Mouse (Mus musculus): ENCODE measurements around the gene Kxd1.

The Kxd1 gene

GRCm38 (mm10) chr8:70467907-70468306 is 59.8 kb downstream of the Kxd1 start:
- no peak for DNase-seq (ENCODE audit: low spot score)

GRCm38 (mm10) chr8:70467229-70467725 is 60.5 kb downstream of the Kxd1 start:
- DNase-seq (ENCODE audit: low spot score): no peak

- DNase-seq (ENCODE audit: low spot score): no peak
Observed at GRCm38 (mm10) chr8:70466771-70467170, 61.0 kb downstream of the Kxd1 start.

GRCm38 (mm10) chr8:70466305-70466704 is 61.5 kb downstream of the Kxd1 start:
- no peak for DNase-seq (ENCODE audit: low spot score)

GRCm38 (mm10) chr8:70465701-70466100 is 62.1 kb downstream of the Kxd1 start:
- no peak for DNase-seq (ENCODE audit: low spot score)

GRCm38 (mm10) chr8:70464162-70464561 is 63.6 kb downstream of the Kxd1 start:
- DNase-seq (ENCODE audit: low spot score): no peak

- no peak for DNase-seq (ENCODE audit: low spot score)
Observed at GRCm38 (mm10) chr8:70463306-70463705, 64.5 kb downstream of the Kxd1 start.

- no peak for DNase-seq (ENCODE audit: low spot score)
Observed at GRCm38 (mm10) chr8:70462516-70462813, 65.3 kb downstream of the Kxd1 start.

- no peak for DNase-seq (ENCODE audit: low spot score)
Observed at GRCm38 (mm10) chr8:70461765-70462515, 65.8 kb downstream of the Kxd1 start.

GRCm38 (mm10) chr8:70460606-70461005 is 67.2 kb downstream of the Kxd1 start:
- no peak for DNase-seq (ENCODE audit: low spot score)

GRCm38 (mm10) chr8:70460199-70460598 is 67.6 kb downstream of the Kxd1 start:
- no peak for DNase-seq (ENCODE audit: low spot score)

GRCm38 (mm10) chr8:70459636-70460035 is 68.1 kb downstream of the Kxd1 start:
- DNase-seq (ENCODE audit: low spot score): no peak

- DNase-seq (ENCODE audit: low spot score): no peak
Observed at GRCm38 (mm10) chr8:70458462-70458861, 69.3 kb downstream of the Kxd1 start.

Data from ovary, postnatal 14 days (tissue).